Mouse (Mus musculus) erythroblast, embryonic 14.5 days (primary cell): ENCODE measurements around the gene Psmd1.

ENCODE experiments used
- GATA1 ChIP-seq: IDR thresholded peaks from 2 replicates; pipeline ENCODE4 v1.6.1; 2012; ENCODE audit warnings: low read length, inconsistent platforms, mixed read lengths
- TAL1 ChIP-seq: IDR thresholded peaks from 3 replicates; pipeline ENCODE4 v1.6.1; 2012; ENCODE audit warnings: low read length, inconsistent platforms, mixed read lengths

DNA sequence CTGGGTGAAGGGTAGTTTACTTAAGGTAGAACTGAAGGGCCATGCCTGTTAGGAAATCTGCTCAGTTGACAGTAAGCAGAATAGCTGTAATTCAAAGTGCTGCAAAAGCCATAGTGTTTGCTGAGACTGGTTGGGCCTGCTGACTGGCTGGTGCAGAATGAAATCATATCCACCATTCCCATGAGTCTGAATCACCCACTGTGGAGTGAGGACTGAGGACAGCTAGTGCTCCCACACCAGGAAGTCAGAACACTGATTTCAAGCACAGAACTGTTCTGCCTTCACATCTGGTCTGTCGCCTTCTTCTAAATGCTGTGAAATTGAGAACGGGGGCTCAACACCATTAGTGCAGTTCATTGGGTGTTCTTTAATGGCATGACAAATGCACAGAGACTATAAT, 61.8 kb downstream of the Psmd1 start:
- TF ChIP-seq TAL1 (no peak), GATA1 (no peak)
